Comparison of ENCODE assay signal across 25 mouse cellular contexts in the genomic region with DNA sequence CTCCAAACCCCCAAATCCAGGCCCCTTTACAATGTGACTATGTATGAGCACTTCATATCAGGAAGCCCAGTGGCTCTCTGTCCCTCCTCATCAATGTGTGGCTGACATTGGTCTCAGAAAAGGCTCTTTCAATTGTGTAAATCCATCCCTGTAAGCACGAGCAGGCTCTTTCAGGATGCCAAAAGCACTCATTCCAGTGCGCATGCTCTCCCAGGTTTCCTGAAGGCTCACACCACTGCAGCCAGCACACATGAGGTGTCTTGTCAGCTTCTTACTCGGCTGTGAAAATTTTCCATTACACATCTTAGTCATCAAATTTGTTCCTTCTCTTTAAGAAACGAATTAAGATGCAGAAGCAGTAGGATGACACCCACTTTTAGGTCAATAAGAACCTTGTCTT.
A peak's percentile ranks its signal among the peaks of the same experiment; 100 is the strongest.
DNase-seq lines count a peak whose midpoint lies in the region; ATAC-seq and TF ChIP-seq lines count a peak whose summit lies in the region.
"Had no signal": no experiment of that assay in that cellular context is flagged by ENCODE, and none has a peak within 500 bp of the region (broad histone marks: within the 10 kb centered on the region; RNA-seq: fewer than 3 reads in every experiment).

No protein-coding gene starts in this region.

- intact Hi-C loops in left cerebral cortex, postnatal 36 days (cut with DNase I), result no loop called here

- H3K27ac ChIP-seq in liver, embryonic 11.5 days (ENCODE audit: low read depth, low read length), result no peak overlapping the region
- H3K27ac ChIP-seq in intestine, postnatal 0 days (ENCODE audit: low read depth, low read length), result no peak overlapping the region
- H3K27ac ChIP-seq: forebrain, embryonic 10.5 days; heart, adult 2 months; hindbrain, embryonic 12.5 days; limb, embryonic 12.5 days; liver, embryonic 12.5 days had no signal

- 74% methylated on average over 4 of the region's 4 CpGs for WGBS in liver, embryonic 11.5 days
- 88% methylated on average over 4 of the region's 4 CpGs for WGBS in intestine, postnatal 0 days

- no peak overlapping the region for H3K9ac ChIP-seq in liver, embryonic 11.5 days (ENCODE audit: low read depth, low read length)
- no peak overlapping the region for H3K9ac ChIP-seq in intestine, postnatal 0 days (ENCODE audit: low read depth, low read length)
- H3K9ac ChIP-seq: hindbrain, embryonic 12.5 days; limb, embryonic 12.5 days; liver, embryonic 12.5 days had no signal

- ATAC-seq in frontal cortex, adult (ENCODE audit: low TSS enrichment), result peak; percentile 97
- no peak for ATAC-seq in liver, embryonic 11.5 days (replicated peaks; ENCODE audit: low FRiP score)
- no peak for ATAC-seq in intestine, postnatal 0 days
- ATAC-seq: forebrain, embryonic 16.5 days; liver, embryonic 12.5 days; Patski had no signal

- no peak for DNase-seq in frontal cortex, postnatal 10 days (ENCODE audit: low spot score in 2 of 2)
- peak; percentile 20 for DNase-seq in 3T3-L1 (ENCODE audit: low read depth, low spot score)
- DNase-seq in frontal cortex, adult 2 months (ENCODE audit: extremely low spot score in 1 of 2, low spot score in 1 of 2), result peak; percentile 35 to 73
- DNase-seq in left cerebral cortex, postnatal 36 days (ENCODE audit: low spot score in 2 of 2), result peak; percentile 23 to 32
- DNase-seq in spleen, postnatal 36 days (ENCODE audit: low spot score in 2 of 2), result no peak
- DNase-seq in liver, embryonic 11.5 days (ENCODE audit: low spot score), result no peak
- DNase-seq: adrenal gland, postnatal 36 days; cerebellum, adult 11-12 months; cerebellum, postnatal 14 days; heart, adult 2 months; kidney, adult 18-20 months; kidney, postnatal 10 days; lung, adult 18-20 months; lung, postnatal 10 days; thymus, adult 2 months had no signal

- H3K36me3 ChIP-seq in liver, embryonic 11.5 days (ENCODE audit: control insufficient read depth, insufficient read depth, low read length), result no peaks in the 10 kb centered on the region
- H3K36me3 ChIP-seq in intestine, postnatal 0 days (ENCODE audit: control insufficient read depth, insufficient read depth), result no peaks in the 10 kb centered on the region
- H3K36me3 ChIP-seq: forebrain, embryonic 10.5 days; G1E; hindbrain, embryonic 12.5 days; limb, embryonic 12.5 days; liver, embryonic 12.5 days had no signal

- H3K9me3 ChIP-seq in liver, embryonic 11.5 days (ENCODE audit: control insufficient read depth, low read length), result no peaks in the 10 kb centered on the region
- H3K9me3 ChIP-seq in intestine, postnatal 0 days (ENCODE audit: control insufficient read depth), result 0 out of 2 replicates have a peak, but pooled peaks cover 2% of the 10 kb centered on the region
- H3K9me3 ChIP-seq: forebrain, embryonic 10.5 days; hindbrain, embryonic 12.5 days had no signal

- no peaks in the 10 kb centered on the region for H3K4me1 ChIP-seq in liver, embryonic 11.5 days (replicated peaks; ENCODE audit: control insufficient read depth, insufficient read depth, low read length)
- no peaks in the 10 kb centered on the region for H3K4me1 ChIP-seq in intestine, postnatal 0 days (replicated peaks; ENCODE audit: control insufficient read depth, insufficient read depth, low read length)
- H3K4me1 ChIP-seq: forebrain, embryonic 10.5 days; hindbrain, embryonic 12.5 days; limb, embryonic 12.5 days; liver, embryonic 12.5 days had no signal

- no peak for TF ChIP-seq CTCF in intestine, postnatal 0 days (IDR thresholded peaks at IDR 0.05; ENCODE audit: low read depth)

- H3K4me3 ChIP-seq in liver, embryonic 11.5 days (ENCODE audit: low read depth, low read length), result no peak overlapping the region
- H3K4me3 ChIP-seq in intestine, postnatal 0 days (ENCODE audit: low read depth, low read length), result no peak overlapping the region
- H3K4me3 ChIP-seq: forebrain, embryonic 10.5 days; heart, adult 2 months; hindbrain, embryonic 12.5 days; limb, embryonic 12.5 days; liver, embryonic 12.5 days had no signal

- H3K4me2 ChIP-seq in liver, embryonic 11.5 days, result no peak overlapping the region
- H3K4me2 ChIP-seq in intestine, postnatal 0 days (replicated peaks; ENCODE audit: low read depth), result no peak overlapping the region
- H3K4me2 ChIP-seq: hindbrain, embryonic 12.5 days; limb, embryonic 12.5 days; liver, embryonic 12.5 days; midbrain, embryonic 11.5 days had no signal

- no peaks in the 10 kb centered on the region for H3K27me3 ChIP-seq in liver, embryonic 11.5 days (replicated peaks; ENCODE audit: control insufficient read depth, insufficient read depth, low read length)
- no peaks in the 10 kb centered on the region for H3K27me3 ChIP-seq in intestine, postnatal 0 days (replicated peaks; ENCODE audit: control insufficient read depth, insufficient read depth, low read length)
- H3K27me3 ChIP-seq: hindbrain, embryonic 12.5 days; limb, embryonic 12.5 days; liver, embryonic 12.5 days; Patski had no signal

Comparison
In these comparisons a context has a peak if more than half of its experiments do, and no peak if none do; other contexts are left out.
1. DNase-seq: peak in 3T3-L1 (single experiment), frontal cortex, adult 2 months (2 of 2) and left cerebral cortex, postnatal 36 days (2 of 2); none in frontal cortex, postnatal 10 days (0 of 2), spleen, postnatal 36 days (0 of 2) and liver, embryonic 11.5 days (single experiment).